Mouse (Mus musculus) thymus, adult 2 months (tissue): ENCODE results near the gene Znrd1as.

Experiments used
- CTCF ChIP-seq: fragments of 200-500 bp; IDR thresholded peaks from 2 replicates; pipeline ENCODE4 v1.5.1; 2012; ENCODE audit warnings: mild to moderate bottlenecking, control low read depth, low read length, moderate library complexity, borderline replicate concordance; ENCODE audit not compliant: control insufficient read depth, poor library complexity, insufficient read depth; ENCODE audit errors: extremely low read depth
- POLR2A ChIP-seq: fragments of 200-500 bp; IDR thresholded peaks from 2 replicates; pipeline ENCODE4 v1.6.1; 2012; ENCODE audit warnings: mild to moderate bottlenecking, low read length, control low read depth, moderate library complexity; ENCODE audit not compliant: control insufficient read depth, poor library complexity, insufficient read depth; ENCODE audit errors: extremely low read depth

DNA sequence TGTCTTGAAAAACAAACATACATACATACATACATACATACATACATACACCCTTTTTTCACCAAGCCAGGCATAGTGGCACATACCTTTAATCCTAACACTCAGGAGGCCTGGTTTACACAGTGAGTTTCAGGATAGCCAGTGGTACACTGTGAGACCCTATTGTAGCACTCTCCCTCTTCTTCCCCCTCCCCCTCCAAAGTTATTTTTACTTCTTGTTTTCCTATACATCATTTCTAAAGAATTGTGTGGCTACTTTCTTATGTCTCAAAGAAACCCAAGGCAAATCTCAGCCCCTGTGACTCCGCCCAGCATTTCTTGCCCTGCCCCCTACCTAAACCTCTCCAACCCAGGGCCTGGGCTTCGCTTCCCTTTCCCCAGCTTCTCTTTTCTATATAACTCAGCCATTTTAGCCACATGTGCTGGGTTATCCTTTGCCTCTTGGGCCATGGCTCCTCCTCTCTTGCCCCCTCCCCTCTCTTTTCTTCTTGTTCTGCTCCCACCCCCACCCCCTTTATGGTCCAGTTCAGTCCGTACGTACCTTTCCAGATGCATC, 35.5 kb downstream of the Znrd1as start:
- TF ChIP-seq CTCF: no peak
- no peak for TF ChIP-seq POLR2A
